Mouse (Mus musculus): ENCODE measurements around the gene Zfp142. TPM values are rescaled to one million over a fixed set of nuclear protein-coding genes. Genes with fewer than 3 reads are reported as not detected.
A peak's percentile ranks its signal among the peaks of the same experiment; 100 is the strongest.

Gene Zfp142
- polyA plus RNA-seq (2015; fragmentation: Nextera tagmentation; extraction: Ambion mirVana), result 5.0 TPM in 2 replicates

GRCm38 (mm10) chr1:74587773-74588445 is at the start of gene Zfp142, which contains the start of gene Bcs1l:
Gene Zfp142, minus strand, starts transcription at chr1:74588246.
Gene Bcs1l, plus strand, starts transcription at chr1:74588289.
- H3K4me1 ChIP-seq (ENCODE audit: control insufficient read depth, insufficient read depth, low read length), result peaks cover 32% of the 10 kb centered on the region
- H3K27ac ChIP-seq (ENCODE audit: low read length), result peak within 1 kb of the TSS; percentile 92
- peaks cover 11% of the 10 kb centered on the region; the same call in 1 of the 2 replicates for H3K36me3 ChIP-seq (ENCODE audit: control insufficient read depth, insufficient read depth)
- H3K27me3 ChIP-seq (ENCODE audit: control insufficient read depth, insufficient read depth, low read length), result no peaks in the 10 kb centered on the region
- no peaks in the 10 kb centered on the region for H3K9me3 ChIP-seq (replicated peaks; ENCODE audit: control insufficient read depth, low read length)
- peak; percentile 98 for ATAC-seq (replicated peaks; ENCODE audit: extremely low read depth, insufficient read depth, low FRiP score)
- peak within 1 kb of the TSS; percentile 92 for H3K9ac ChIP-seq (ENCODE audit: low read length)
- peak within 1 kb of the TSS; percentile 94 for H3K4me2 ChIP-seq (ENCODE audit: low read depth, low read length)
- H3K4me3 ChIP-seq (ENCODE audit: low read length), result peak within 1 kb of the TSS; percentile 95
- under 1% methylated on average over 48 of the region's 48 CpGs for WGBS

- Histone ChIP-seq H3K4me3 (ENCODE audit: low read length) (no peak overlapping the region), H3K36me3 (ENCODE audit: control insufficient read depth, insufficient read depth) (no peaks in the 10 kb centered on the region), H3K27ac (ENCODE audit: low read length) (no peak overlapping the region), H3K4me1 (ENCODE audit: control insufficient read depth, insufficient read depth, low read length) (no peaks in the 10 kb centered on the region), H3K27me3 (ENCODE audit: control insufficient read depth, insufficient read depth, low read length) (no peaks in the 10 kb centered on the region), H3K4me2 (ENCODE audit: low read depth, low read length) (no peak overlapping the region), H3K9ac (ENCODE audit: low read length) (no peak overlapping the region), H3K9me3 (replicated peaks; ENCODE audit: control insufficient read depth, low read length) (no peaks in the 10 kb centered on the region)
- no peak for ATAC-seq (replicated peaks; ENCODE audit: extremely low read depth, insufficient read depth, low FRiP score)
- WGBS, result 82% methylated on average over 4 of the region's 4 CpGs
Measured at GRCm38 (mm10) chr1:74632734-74633133, 44.7 kb upstream of the Zfp142 start.

- 52% methylated on average over 7 of the region's 7 CpGs for WGBS
Measured at GRCm38 (mm10) chr1:74628001-74628400, 40.0 kb upstream of the Zfp142 start.

GRCm38 (mm10) chr1:74626076-74626475 is 38.0 kb upstream of the Zfp142 start:
- no peaks in the 10 kb centered on the region for H3K9me3 ChIP-seq (replicated peaks; ENCODE audit: control insufficient read depth, low read length)
- no peaks in the 10 kb centered on the region for H3K4me1 ChIP-seq (ENCODE audit: control insufficient read depth, insufficient read depth, low read length)
- H3K36me3 ChIP-seq (ENCODE audit: control insufficient read depth, insufficient read depth), result no peaks in the 10 kb centered on the region
- WGBS, result 64% methylated on average over 4 of the region's 4 CpGs
- H3K27me3 ChIP-seq (ENCODE audit: control insufficient read depth, insufficient read depth, low read length), result no peaks in the 10 kb centered on the region
- H3K4me3 ChIP-seq (ENCODE audit: low read length), result no peak overlapping the region
- no peak overlapping the region for H3K27ac ChIP-seq (ENCODE audit: low read length)
- H3K9ac ChIP-seq (ENCODE audit: low read length), result no peak overlapping the region
- H3K4me2 ChIP-seq (ENCODE audit: low read depth, low read length), result no peak overlapping the region
- no peak for ATAC-seq (replicated peaks; ENCODE audit: extremely low read depth, insufficient read depth, low FRiP score)

More at GRCm38 (mm10) chr1:74628001-74628400, 40.0 kb upstream of the Zfp142 start:
- Histone ChIP-seq H3K4me1 (ENCODE audit: control insufficient read depth, insufficient read depth, low read length) (no peaks in the 10 kb centered on the region), H3K36me3 (ENCODE audit: control insufficient read depth, insufficient read depth) (no peaks in the 10 kb centered on the region), H3K27ac (ENCODE audit: low read length) (no peak overlapping the region), H3K9ac (ENCODE audit: low read length) (no peak overlapping the region), H3K9me3 (replicated peaks; ENCODE audit: control insufficient read depth, low read length) (no peaks in the 10 kb centered on the region), H3K4me3 (ENCODE audit: low read length) (no peak overlapping the region), H3K27me3 (ENCODE audit: control insufficient read depth, insufficient read depth, low read length) (no peaks in the 10 kb centered on the region), H3K4me2 (ENCODE audit: low read depth, low read length) (no peak overlapping the region)
- ATAC-seq (replicated peaks; ENCODE audit: extremely low read depth, insufficient read depth, low FRiP score), result no peak

GRCm38 (mm10) chr1:74624183-74624582 is 36.1 kb upstream of the Zfp142 start:
- Histone ChIP-seq H3K27me3 (ENCODE audit: control insufficient read depth, insufficient read depth, low read length) (no peaks in the 10 kb centered on the region), H3K4me3 (ENCODE audit: low read length) (no peak overlapping the region), H3K27ac (ENCODE audit: low read length) (no peak overlapping the region), H3K9ac (ENCODE audit: low read length) (no peak overlapping the region), H3K4me1 (ENCODE audit: control insufficient read depth, insufficient read depth, low read length) (no peaks in the 10 kb centered on the region), H3K9me3 (replicated peaks; ENCODE audit: control insufficient read depth, low read length) (no peaks in the 10 kb centered on the region), H3K36me3 (ENCODE audit: control insufficient read depth, insufficient read depth) (no peaks in the 10 kb centered on the region), H3K4me2 (ENCODE audit: low read depth, low read length) (no peak overlapping the region)
- WGBS, result 81% methylated on average over 1 of the region's 1 CpGs
- ATAC-seq (replicated peaks; ENCODE audit: extremely low read depth, insufficient read depth, low FRiP score), result no peak

- no peaks in the 10 kb centered on the region for H3K27me3 ChIP-seq (ENCODE audit: control insufficient read depth, insufficient read depth, low read length)
- H3K4me1 ChIP-seq (ENCODE audit: control insufficient read depth, insufficient read depth, low read length), result peaks cover 12% of the 10 kb centered on the region
- 8% methylated on average over 25 of the region's 25 CpGs for WGBS
- H3K4me2 ChIP-seq (ENCODE audit: low read depth, low read length), result peak within 1 kb of the TSS; percentile 87
- no peaks in the 10 kb centered on the region for H3K9me3 ChIP-seq (replicated peaks; ENCODE audit: control insufficient read depth, low read length)
- peak within 1 kb of the TSS; percentile 74 for H3K27ac ChIP-seq (ENCODE audit: low read length)
- peak within 1 kb of the TSS; percentile 88 for H3K4me3 ChIP-seq (ENCODE audit: low read length)
- peak; percentile 89 for ATAC-seq (replicated peaks; ENCODE audit: extremely low read depth, insufficient read depth, low FRiP score)
- peak within 1 kb of the TSS; percentile 88 for H3K9ac ChIP-seq (ENCODE audit: low read length)
- peaks cover 14% of the 10 kb centered on the region; the same call in 1 of the 2 replicates for H3K36me3 ChIP-seq (ENCODE audit: control insufficient read depth, insufficient read depth)
Measured at GRCm38 (mm10) chr1:74601267-74601962, 13.4 kb upstream of the Zfp142 start, which contains the start of the genes Rnf25 and Stk36. Gene Rnf25, minus strand, starts transcription at chr1:74601397. Gene Stk36, plus strand, starts transcription at chr1:74601445.

- H3K4me3 ChIP-seq (ENCODE audit: low read length), result peak overlapping the region; percentile 88
- peak overlapping the region; percentile 88 for H3K9ac ChIP-seq (ENCODE audit: low read length)
- peak overlapping the region; percentile 74 for H3K27ac ChIP-seq (ENCODE audit: low read length)
- peaks cover 12% of the 10 kb centered on the region for H3K4me1 ChIP-seq (ENCODE audit: control insufficient read depth, insufficient read depth, low read length)
- H3K9me3 ChIP-seq (replicated peaks; ENCODE audit: control insufficient read depth, low read length), result no peaks in the 10 kb centered on the region
- no peaks in the 10 kb centered on the region for H3K27me3 ChIP-seq (ENCODE audit: control insufficient read depth, insufficient read depth, low read length)
- peak overlapping the region; percentile 87 for H3K4me2 ChIP-seq (ENCODE audit: low read depth, low read length)
- H3K36me3 ChIP-seq (ENCODE audit: control insufficient read depth, insufficient read depth), result peaks cover 19% of the 10 kb centered on the region
- peak; percentile 59; the same call in 1 of the 2 replicates for ATAC-seq (replicated peaks; ENCODE audit: extremely low read depth, insufficient read depth, low FRiP score)
- WGBS, result 8% methylated on average over 26 of the region's 26 CpGs
Measured at GRCm38 (mm10) chr1:74600501-74601266, 12.6 kb upstream of the Zfp142 start.

GRCm38 (mm10) chr1:74594434-74594833 is 6.4 kb upstream of the Zfp142 start:
- no peak overlapping the region for H3K4me3 ChIP-seq (ENCODE audit: low read length)
- H3K9me3 ChIP-seq (replicated peaks; ENCODE audit: control insufficient read depth, low read length), result no peaks in the 10 kb centered on the region
- no peak for ATAC-seq (replicated peaks; ENCODE audit: extremely low read depth, insufficient read depth, low FRiP score)
- 80% methylated on average over 8 of the region's 8 CpGs for WGBS
- no peak overlapping the region for H3K9ac ChIP-seq (ENCODE audit: low read length)
- H3K27ac ChIP-seq (ENCODE audit: low read length), result no peak overlapping the region
- H3K36me3 ChIP-seq (ENCODE audit: control insufficient read depth, insufficient read depth), result peaks cover 53% of the 10 kb centered on the region
- H3K27me3 ChIP-seq (ENCODE audit: control insufficient read depth, insufficient read depth, low read length), result no peaks in the 10 kb centered on the region
- H3K4me2 ChIP-seq (ENCODE audit: low read depth, low read length), result no peak overlapping the region
- no peaks in the 10 kb centered on the region for H3K4me1 ChIP-seq (ENCODE audit: control insufficient read depth, insufficient read depth, low read length)
